Mouse (Mus musculus): ENCODE results near the gene Itpr2. TPM values are rescaled to one million over a fixed set of nuclear protein-coding genes. Genes with fewer than 3 reads are reported as not detected.

Gene Itpr2
- polyA plus RNA-seq, 2 experiments: 0.64 to 1.7 TPM

- Histone ChIP-seq H3K9ac (replicated peaks) (no peak overlapping the region), H3K27me3 (ENCODE audit: control insufficient read depth, insufficient read depth, low read length) (no peaks in the 10 kb centered on the region), H3K27ac (no peak overlapping the region), H3K36me3 (replicated peaks; ENCODE audit: control insufficient read depth, insufficient read depth, low read depth) (no peaks in the 10 kb centered on the region), H3K4me1 (replicated peaks; ENCODE audit: control insufficient read depth in 2 of 2, insufficient read depth in 2 of 2, low read length in 1 of 2) (no peaks in the 10 kb centered on the region), H3K4me2 (ENCODE audit: low read depth) (no peak overlapping the region), H3K4me3 (ENCODE audit: insufficient read depth in 1 of 2, low read depth in 2 of 2, low read length in 2 of 2) (no peak overlapping the region), H3K9me3 (ENCODE audit: control insufficient read depth, low read length) (no peaks in the 10 kb centered on the region)
- 20% methylated on average over 7 of the region's 7 CpGs for WGBS (ENCODE audit: insufficient replicate concordance)
- DNase-seq (ENCODE audit: low read depth in 3 of 3, low spot score in 3 of 3) (no peak), ATAC-seq (ENCODE audit: insufficient read depth) (no peak)
- TF ChIP-seq CTCF (IDR thresholded peaks at IDR 0.05; ENCODE audit: low read depth): no peak
- no peak for TF ChIP-seq EP300 (IDR thresholded peaks at IDR 0.05; ENCODE audit: low read depth)
These were observed 365.8 kb downstream of the Itpr2 start for GRCm38 (mm10) chr6:146136244-146136643.

- H3K9ac ChIP-seq (replicated peaks): no peak overlapping the region
- no peaks in the 10 kb centered on the region for H3K9me3 ChIP-seq (ENCODE audit: control insufficient read depth, low read length)
- 57% methylated on average over 8 of the region's 8 CpGs for WGBS (ENCODE audit: insufficient replicate concordance)
- H3K4me1 ChIP-seq (replicated peaks; ENCODE audit: control insufficient read depth in 2 of 2, insufficient read depth in 2 of 2, low read length in 1 of 2): no peaks in the 10 kb centered on the region
- DNase-seq (ENCODE audit: low read depth in 3 of 3, low spot score in 3 of 3) (no peak), ATAC-seq (ENCODE audit: insufficient read depth) (no peak)
- TF ChIP-seq EP300 (IDR thresholded peaks at IDR 0.05; ENCODE audit: low read depth) (no peak), CTCF (IDR thresholded peaks at IDR 0.05; ENCODE audit: low read depth) (no peak)
- no peaks in the 10 kb centered on the region for H3K36me3 ChIP-seq (replicated peaks; ENCODE audit: control insufficient read depth, insufficient read depth, low read depth)
- H3K4me3 ChIP-seq (ENCODE audit: insufficient read depth in 1 of 2, low read depth in 2 of 2, low read length in 2 of 2): no peak overlapping the region
- no peak overlapping the region for H3K4me2 ChIP-seq (ENCODE audit: low read depth)
- no peak overlapping the region for H3K27ac ChIP-seq
- H3K27me3 ChIP-seq (ENCODE audit: control insufficient read depth, insufficient read depth, low read length): no peaks in the 10 kb centered on the region
These were observed 366.7 kb downstream of the Itpr2 start for GRCm38 (mm10) chr6:146135291-146135690.

- Histone ChIP-seq H3K27ac (no peak overlapping the region), H3K4me1 (replicated peaks; ENCODE audit: control insufficient read depth in 2 of 2, insufficient read depth in 2 of 2, low read length in 1 of 2) (no peaks in the 10 kb centered on the region), H3K27me3 (ENCODE audit: control insufficient read depth, insufficient read depth, low read length) (no peaks in the 10 kb centered on the region), H3K4me3 (ENCODE audit: insufficient read depth in 1 of 2, low read depth in 2 of 2, low read length in 2 of 2) (no peak overlapping the region), H3K4me2 (ENCODE audit: low read depth) (no peak overlapping the region), H3K9ac (replicated peaks) (no peak overlapping the region), H3K9me3 (ENCODE audit: control insufficient read depth, low read length) (no peaks in the 10 kb centered on the region), H3K36me3 (replicated peaks; ENCODE audit: control insufficient read depth, insufficient read depth, low read depth) (no peaks in the 10 kb centered on the region)
- TF ChIP-seq EP300 (IDR thresholded peaks at IDR 0.05; ENCODE audit: low read depth) (no peak), CTCF (IDR thresholded peaks at IDR 0.05; ENCODE audit: low read depth) (no peak)
- WGBS (ENCODE audit: insufficient replicate concordance): 63% methylated on average over 8 of the region's 8 CpGs
- ATAC-seq (ENCODE audit: insufficient read depth) (no peak), DNase-seq (ENCODE audit: low read depth in 3 of 3, low spot score in 3 of 3) (no peak)
These were observed 368.1 kb downstream of the Itpr2 start for GRCm38 (mm10) chr6:146133921-146134320.

- Histone ChIP-seq H3K4me2 (ENCODE audit: low read depth) (no peak overlapping the region), H3K4me3 (ENCODE audit: insufficient read depth in 1 of 2, low read depth in 2 of 2, low read length in 2 of 2) (no peak overlapping the region), H3K9ac (replicated peaks) (no peak overlapping the region), H3K27me3 (ENCODE audit: control insufficient read depth, insufficient read depth, low read length) (no peaks in the 10 kb centered on the region), H3K4me1 (replicated peaks; ENCODE audit: control insufficient read depth in 2 of 2, insufficient read depth in 2 of 2, low read length in 1 of 2) (no peaks in the 10 kb centered on the region), H3K27ac (no peak overlapping the region), H3K36me3 (replicated peaks; ENCODE audit: control insufficient read depth, insufficient read depth, low read depth) (no peaks in the 10 kb centered on the region), H3K9me3 (ENCODE audit: control insufficient read depth, low read length) (no peaks in the 10 kb centered on the region)
- DNase-seq (ENCODE audit: low read depth in 3 of 3, low spot score in 3 of 3): no peak
- WGBS (ENCODE audit: insufficient replicate concordance): 61% methylated on average over 7 of the region's 7 CpGs
- no peak for ATAC-seq (ENCODE audit: insufficient read depth)
- TF ChIP-seq EP300 (IDR thresholded peaks at IDR 0.05; ENCODE audit: low read depth): no peak
- no peak for TF ChIP-seq CTCF (IDR thresholded peaks at IDR 0.05; ENCODE audit: low read depth)
These were observed 373.0 kb downstream of the Itpr2 start for GRCm38 (mm10) chr6:146129066-146129465.

GRCm38 (mm10) chr6:146126823-146127681 is 375.0 kb downstream of the Itpr2 start:
- no peak overlapping the region for H3K4me3 ChIP-seq (ENCODE audit: insufficient read depth in 1 of 2, low read depth in 2 of 2, low read length in 2 of 2)
- TF ChIP-seq CTCF (IDR thresholded peaks at IDR 0.05; ENCODE audit: low read depth): no peak
- no peak for TF ChIP-seq EP300 (IDR thresholded peaks at IDR 0.05; ENCODE audit: low read depth)
- H3K36me3 ChIP-seq (replicated peaks; ENCODE audit: control insufficient read depth, insufficient read depth, low read depth): no peaks in the 10 kb centered on the region
- WGBS (ENCODE audit: insufficient replicate concordance): 57% methylated on average over 12 of the region's 12 CpGs
- H3K27me3 ChIP-seq (ENCODE audit: control insufficient read depth, insufficient read depth, low read length): no peaks in the 10 kb centered on the region
- H3K27ac ChIP-seq: no peak overlapping the region
- DNase-seq (ENCODE audit: low read depth in 3 of 3, low spot score in 3 of 3) (no peak), ATAC-seq (ENCODE audit: insufficient read depth) (no peak)
- no peaks in the 10 kb centered on the region for H3K4me1 ChIP-seq (replicated peaks; ENCODE audit: control insufficient read depth in 2 of 2, insufficient read depth in 2 of 2, low read length in 1 of 2)
- no peaks in the 10 kb centered on the region for H3K9me3 ChIP-seq (ENCODE audit: control insufficient read depth, low read length)
- H3K9ac ChIP-seq (replicated peaks): no peak overlapping the region
- no peak overlapping the region for H3K4me2 ChIP-seq (ENCODE audit: low read depth)
